In genomic region chr14:121310325-121311080, GRCm38 (mm10) we compare ENCODE assay signal across 11 mouse cellular contexts.
DNase-seq lines count a peak whose midpoint lies in the region; ATAC-seq and TF ChIP-seq lines count a peak whose summit lies in the region.
"Had no signal": no experiment of that assay in that cellular context is flagged by ENCODE, and none has a peak within 500 bp of the region (broad histone marks: within the 10 kb centered on the region; RNA-seq: fewer than 3 reads in every experiment).

No protein-coding gene starts in this region.

- H3K27ac ChIP-seq in lung, embryonic 14.5 days (ENCODE audit: low read depth): no peak overlapping the region
- peak overlapping the region; percentile 28; the same call in 1 of the 2 replicates for H3K27ac ChIP-seq in intestine, embryonic 15.5 days

- no peaks in the 10 kb centered on the region for H3K27me3 ChIP-seq in lung, embryonic 14.5 days (ENCODE audit: insufficient read depth, low read length)
- no peaks in the 10 kb centered on the region for H3K27me3 ChIP-seq in intestine, embryonic 15.5 days (replicated peaks)
- H3K27me3 ChIP-seq in splenic B cell, adult 2 months (ENCODE audit: control insufficient read depth, insufficient read depth, low read length, poor library complexity, severe bottlenecking): no peaks in the 10 kb centered on the region

- H3K36me3 ChIP-seq in lung, embryonic 14.5 days (ENCODE audit: insufficient read depth): 0 out of 2 replicates have a peak, but pooled peaks cover 8% of the 10 kb centered on the region
- H3K36me3 ChIP-seq in intestine, embryonic 15.5 days: 0 out of 2 replicates have a peak, but pooled peaks cover 2% of the 10 kb centered on the region
- H3K36me3 ChIP-seq in splenic B cell, adult 2 months (ENCODE audit: control insufficient read depth, insufficient read depth, low read length, poor library complexity, severe bottlenecking): 0 out of 2 replicates have a peak, but pooled peaks cover 1% of the 10 kb centered on the region

- H3K4me1 ChIP-seq in lung, embryonic 14.5 days (ENCODE audit: insufficient read depth): peaks cover 8% of the 10 kb centered on the region
- peaks cover 26% of the 10 kb centered on the region for H3K4me1 ChIP-seq in intestine, embryonic 15.5 days (replicated peaks)

- H3K9ac ChIP-seq in lung, embryonic 14.5 days: no peak overlapping the region
- H3K9ac ChIP-seq in intestine, embryonic 15.5 days: no peak overlapping the region

- peak; percentile 63 for DNase-seq in adrenal gland, postnatal 14 days
- DNase-seq in adrenal gland, postnatal 25 days: no peak
- DNase-seq in lung, embryonic 14.5 days: no peak
- DNase-seq in lung, postnatal 4 days: no peak
- peak; percentile 52 for DNase-seq in splenic B cell, adult 2 months (ENCODE audit: low read depth, low spot score)
- DNase-seq in cerebellum, adult 9-10 months: no peak
- DNase-seq in spleen, adult 18-20 months: no peak
- DNase-seq: cerebellum, postnatal 10 days; layer of hippocampus, postnatal 36 days; thymus, adult 18-20 months had no signal

- ATAC-seq in lung, embryonic 14.5 days (ENCODE audit: insufficient read depth): peak; percentile 15; the same call in 1 of the 2 replicates
- peak; percentile 35 for ATAC-seq in intestine, embryonic 15.5 days

- whole genome bisulfite sequencing in lung, embryonic 14.5 days: 72% methylated on average over 6 of the region's 6 CpGs
- 62% methylated on average over 6 of the region's 6 CpGs for WGBS in intestine, embryonic 15.5 days

- no peak overlapping the region for H3K4me2 ChIP-seq in lung, embryonic 14.5 days
- H3K4me2 ChIP-seq in intestine, embryonic 15.5 days (replicated peaks): no peak overlapping the region

- H3K4me3 ChIP-seq in lung, embryonic 14.5 days (ENCODE audit: low read depth, low read length): no peak overlapping the region
- H3K4me3 ChIP-seq in intestine, embryonic 15.5 days (replicated peaks): no peak overlapping the region

- TF ChIP-seq CTCF in lung, embryonic 14.5 days (IDR thresholded peaks at IDR 0.05; ENCODE audit: low read depth): no peak

- no peaks in the 10 kb centered on the region for H3K9me3 ChIP-seq in lung, embryonic 14.5 days (ENCODE audit: low read depth, low read length)
- H3K9me3 ChIP-seq in intestine, embryonic 15.5 days: no peaks in the 10 kb centered on the region

Comparison
In these comparisons a context has a peak if more than half of its experiments do, and no peak if none do; other contexts are left out.
1. DNase-seq: peak in adrenal gland, postnatal 14 days (single experiment) and splenic B cell, adult 2 months (single experiment); none in adrenal gland, postnatal 25 days (single experiment), lung, embryonic 14.5 days (single experiment), lung, postnatal 4 days (0 of 2), cerebellum, adult 9-10 months (single experiment) and spleen, adult 18-20 months (0 of 2).